Mouse (Mus musculus) C2C12 (cell line): ENCODE measurements around the gene Dnah17.

Source experiments
- CEBPB ChIP-seq: IDR thresholded peaks from one replicate; pipeline ENCODE4 v1.6.1; 2011; ENCODE audit warnings: low read depth, mild to moderate bottlenecking, control low read depth, moderate library complexity
- CTCF ChIP-seq: IDR thresholded peaks from one replicate; pipeline ENCODE4 v1.5.1; 2011; ENCODE audit not compliant: control insufficient read depth, insufficient read depth, insufficient read length
- FOSL1 ChIP-seq: IDR thresholded peaks from one replicate; pipeline ENCODE4 v1.8.0; 2011; ENCODE audit warnings: mild to moderate bottlenecking, low read length; ENCODE audit not compliant: poor library complexity, insufficient read depth, severe bottlenecking
- MYOG ChIP-seq: IDR thresholded peaks from one replicate; pipeline ENCODE4 v1.6.1; 2011; ENCODE audit not compliant: control insufficient read depth, insufficient read length; ENCODE audit errors: extremely low read depth
- USF1 ChIP-seq: IDR thresholded peaks from one replicate; pipeline ENCODE4 v1.6.1; 2011; ENCODE audit warnings: low read depth, mild to moderate bottlenecking, control low read depth, moderate library complexity

DNA sequence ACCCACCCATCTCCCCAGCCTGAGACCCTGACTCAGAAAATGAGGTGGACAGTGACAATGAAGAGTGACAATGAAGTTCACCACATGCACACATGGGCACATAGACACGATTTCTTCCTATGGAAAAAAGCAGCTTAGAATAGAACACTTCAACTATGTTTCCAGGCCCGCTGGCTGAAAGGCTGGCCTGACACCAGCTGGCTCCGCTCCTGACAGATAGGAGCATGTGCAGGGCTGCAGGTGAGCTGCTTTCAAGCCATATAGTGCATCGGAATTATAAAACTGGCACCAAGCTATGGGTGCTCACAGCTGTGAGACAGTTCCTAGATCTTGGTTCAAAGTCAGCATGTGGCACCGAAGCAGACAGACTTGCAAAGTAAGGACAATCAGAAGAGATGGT lies 39.9 kb upstream of the Dnah17 start:
- no peak for TF ChIP-seq CTCF
- no peak for TF ChIP-seq CEBPB
- TF ChIP-seq USF1 = no peak
- TF ChIP-seq MYOG = no peak
- TF ChIP-seq FOSL1 = no peak
